In genomic region chr6:96935776-96936175, GRCm38 (mm10) we compare ENCODE assay signal across 25 mouse cellular contexts.
A peak's percentile ranks its signal among the peaks of the same experiment; 100 is the strongest.
DNase-seq lines count a peak whose midpoint lies in the region; ATAC-seq and TF ChIP-seq lines count a peak whose summit lies in the region.
"Had no signal": no experiment of that assay in that cellular context is flagged by ENCODE, and none has a peak within 500 bp of the region (broad histone marks: within the 10 kb centered on the region; RNA-seq: fewer than 3 reads in every experiment).

No protein-coding gene starts in this region.

- H3K9ac ChIP-seq in midbrain, embryonic 11.5 days (ENCODE audit: low read length) = no peak overlapping the region
- H3K9ac ChIP-seq in midbrain, postnatal 0 days (replicated peaks; ENCODE audit: low read length, poor library complexity, severe bottlenecking) = no peak overlapping the region
- no peak overlapping the region for H3K9ac ChIP-seq in liver, embryonic 11.5 days (ENCODE audit: low read depth, low read length)

- no peak overlapping the region for H3K27ac ChIP-seq in midbrain, embryonic 11.5 days (ENCODE audit: low read depth, low read length)
- H3K27ac ChIP-seq in midbrain, postnatal 0 days (ENCODE audit: low read depth, low read length) = no peak overlapping the region
- no peak overlapping the region for H3K27ac ChIP-seq in liver, embryonic 11.5 days (ENCODE audit: low read depth, low read length)

- ATAC-seq in midbrain, embryonic 11.5 days (ENCODE audit: low FRiP score) = no peak
- ATAC-seq in midbrain, postnatal 0 days (ENCODE audit: low FRiP score) = no peak
- no peak for ATAC-seq in liver, embryonic 11.5 days (replicated peaks; ENCODE audit: low FRiP score)
- ATAC-seq: activated CD4-positive, CD25-positive, alpha-beta regulatory T cell, adult 4 months; CD4-positive, CD25-positive, alpha-beta regulatory T cell, adult 4 months; Patski had no signal

- H3K9me3 ChIP-seq in midbrain, embryonic 11.5 days (ENCODE audit: control insufficient read depth, low read length) = no peaks in the 10 kb centered on the region
- no peaks in the 10 kb centered on the region for H3K9me3 ChIP-seq in midbrain, postnatal 0 days (ENCODE audit: low read length)
- no peaks in the 10 kb centered on the region for H3K9me3 ChIP-seq in liver, embryonic 11.5 days (ENCODE audit: control insufficient read depth, low read length)

- 82% methylated on average over 1 of the region's 1 CpGs for WGBS in midbrain, embryonic 11.5 days
- WGBS in midbrain, postnatal 0 days = 66% methylated on average over 1 of the region's 1 CpGs
- 74% methylated on average over 1 of the region's 1 CpGs for WGBS in liver, embryonic 11.5 days

- no peaks in the 10 kb centered on the region for H3K36me3 ChIP-seq in midbrain, embryonic 11.5 days (ENCODE audit: control insufficient read depth, insufficient read depth, low read length)
- H3K36me3 ChIP-seq in midbrain, postnatal 0 days (ENCODE audit: insufficient read depth, low read length) = no peaks in the 10 kb centered on the region
- H3K36me3 ChIP-seq in liver, embryonic 11.5 days (ENCODE audit: control insufficient read depth, insufficient read depth, low read length) = no peaks in the 10 kb centered on the region
- H3K36me3 ChIP-seq: G1E had no signal

- peak; percentile 47 for DNase-seq in midbrain, embryonic 11.5 days (ENCODE audit: low spot score, missing footprints)
- no peak for DNase-seq in midbrain, postnatal 0 days (ENCODE audit: low spot score)
- DNase-seq in ES-CJ7 (ENCODE audit: low read depth, low spot score) (peak; percentile 37), R1 (ENCODE audit: low read depth, low spot score) (peak; percentile 63), ZHBTc4 (ENCODE audit: low read depth, low spot score) (peak; percentile 57), liver (no peak)
- DNase-seq in liver, embryonic 11.5 days (ENCODE audit: low spot score) = no peak
- no peak for DNase-seq in natural killer cell, adult 2 months (ENCODE audit: low spot score in 2 of 2)
- DNase-seq: adrenal gland, adult 2 months; adrenal gland, adult 8-10 months; adrenal gland, postnatal 10 days; adrenal gland, postnatal 14 days; adrenal gland, postnatal 25 days; adrenal gland, postnatal 36 days; B cell, adult 2 months; cerebellum, adult 11 months; cerebellum, adult 11-12 months; cerebellum, adult 18-20 months; cerebellum, adult 2 months; cerebellum, adult 8-10 months had no signal

- H3K4me1 ChIP-seq in midbrain, embryonic 11.5 days (ENCODE audit: control insufficient read depth, insufficient read depth, low read length) = no peaks in the 10 kb centered on the region
- H3K4me1 ChIP-seq in midbrain, postnatal 0 days (ENCODE audit: insufficient read depth, low read length) = no peaks in the 10 kb centered on the region
- no peaks in the 10 kb centered on the region for H3K4me1 ChIP-seq in liver, embryonic 11.5 days (replicated peaks; ENCODE audit: control insufficient read depth, insufficient read depth, low read length)

- no peaks in the 10 kb centered on the region for H3K27me3 ChIP-seq in midbrain, embryonic 11.5 days (ENCODE audit: control insufficient read depth, insufficient read depth, low read length)
- no peaks in the 10 kb centered on the region for H3K27me3 ChIP-seq in midbrain, postnatal 0 days (ENCODE audit: insufficient read depth, low read length)
- no peaks in the 10 kb centered on the region for H3K27me3 ChIP-seq in liver, embryonic 11.5 days (replicated peaks; ENCODE audit: control insufficient read depth, insufficient read depth, low read length)
- H3K27me3 ChIP-seq: CH12.LX, Patski had no signal

- no peak overlapping the region for H3K4me2 ChIP-seq in midbrain, embryonic 11.5 days
- H3K4me2 ChIP-seq in midbrain, postnatal 0 days (ENCODE audit: low read depth, low read length, poor library complexity, severe bottlenecking) = no peak overlapping the region
- no peak overlapping the region for H3K4me2 ChIP-seq in liver, embryonic 11.5 days

- TF ChIP-seq CTCF in midbrain, postnatal 0 days (IDR thresholded peaks at IDR 0.05) = no peak

- H3K4me3 ChIP-seq in midbrain, embryonic 11.5 days (ENCODE audit: low read depth, low read length) = no peak overlapping the region
- H3K4me3 ChIP-seq in midbrain, postnatal 0 days (ENCODE audit: low read depth, low read length) = no peak overlapping the region
- H3K4me3 ChIP-seq in liver, embryonic 11.5 days (ENCODE audit: low read depth, low read length) = no peak overlapping the region

Comparison
In these comparisons a context has a peak if more than half of its experiments do, and no peak if none do; other contexts are left out.
1. DNase-seq: peak in midbrain, embryonic 11.5 days (single experiment), ES-CJ7 (single experiment), R1 (single experiment) and ZHBTc4 (single experiment); none in midbrain, postnatal 0 days (single experiment), liver (single experiment), liver, embryonic 11.5 days (single experiment) and natural killer cell, adult 2 months (0 of 2).